Mouse (Mus musculus): ENCODE results near the gene Dtnbp1. TPM values are rescaled to one million over a fixed set of nuclear protein-coding genes. Genes with fewer than 3 reads are reported as not detected.
A peak's percentile ranks its signal among the peaks of the same experiment; 100 is the strongest.

The Dtnbp1 gene
- polyA plus RNA-seq, 1 experiment = 40.9 TPM

- DNase-seq (ENCODE audit: low read depth, low spot score) = no peak
- WGBS = 90% methylated on average over 5 of the region's 5 CpGs
These were observed 86.6 kb downstream of the Dtnbp1 start for GRCm38 (mm10) chr13:44915382-44915781.

- no peak for DNase-seq (ENCODE audit: low read depth, low spot score)
- 56% methylated on average over 7 of the region's 7 CpGs for WGBS
These were observed 88.4 kb downstream of the Dtnbp1 start for GRCm38 (mm10) chr13:44913560-44913959.

- no peak for DNase-seq (ENCODE audit: low read depth, low spot score)
- 77% methylated on average over 2 of the region's 2 CpGs for WGBS
These were observed 89.1 kb downstream of the Dtnbp1 start for GRCm38 (mm10) chr13:44912851-44913250.

- 50% methylated on average over 1 of the region's 1 CpGs for WGBS
- no peak for DNase-seq (ENCODE audit: low read depth, low spot score)
These were observed 93.2 kb downstream of the Dtnbp1 start for GRCm38 (mm10) chr13:44908790-44909189.

GRCm38 (mm10) chr13:44907702-44908101 lies 94.2 kb downstream of the Dtnbp1 start:
- DNase-seq (ENCODE audit: low read depth, low spot score) = peak; percentile 16
- WGBS = 35% methylated on average over 6 of the region's 6 CpGs

GRCm38 (mm10) chr13:44906141-44906540 lies 95.8 kb downstream of the Dtnbp1 start:
- WGBS = 94% methylated on average over 11 of the region's 11 CpGs
- DNase-seq (ENCODE audit: low read depth, low spot score) = no peak

GRCm38 (mm10) chr13:44904271-44904670 lies 97.7 kb downstream of the Dtnbp1 start:
- WGBS = 43% methylated on average over 1 of the region's 1 CpGs
- DNase-seq (ENCODE audit: low read depth, low spot score) = no peak

- DNase-seq (ENCODE audit: low read depth, low spot score) = no peak
These were observed 98.5 kb downstream of the Dtnbp1 start for GRCm38 (mm10) chr13:44903416-44903815.

GRCm38 (mm10) chr13:44902299-44902698 lies 99.6 kb downstream of the Dtnbp1 start:
- no peak for DNase-seq (ENCODE audit: low read depth, low spot score)
- WGBS = 92% methylated on average over 6 of the region's 6 CpGs

GRCm38 (mm10) chr13:44896211-44896610 lies 105.7 kb downstream of the Dtnbp1 start:
- WGBS = 96% methylated on average over 12 of the region's 12 CpGs
- DNase-seq (ENCODE audit: low read depth, low spot score) = no peak

- no peak for DNase-seq (ENCODE audit: low read depth, low spot score)
- WGBS = 60% methylated on average over 5 of the region's 5 CpGs
These were observed 109.9 kb downstream of the Dtnbp1 start for GRCm38 (mm10) chr13:44891813-44892730.

GRCm38 (mm10) chr13:44890612-44891011 lies 111.3 kb downstream of the Dtnbp1 start:
- 53% methylated on average over 2 of the region's 2 CpGs for WGBS
- DNase-seq (ENCODE audit: low read depth, low spot score) = no peak

- WGBS = 96% methylated on average over 2 of the region's 2 CpGs
- DNase-seq (ENCODE audit: low read depth, low spot score) = no peak
These were observed 115.7 kb downstream of the Dtnbp1 start for GRCm38 (mm10) chr13:44886221-44886620.

- 80% methylated on average over 4 of the region's 4 CpGs for WGBS
- no peak for DNase-seq (ENCODE audit: low read depth, low spot score)
These were observed 120.9 kb downstream of the Dtnbp1 start for GRCm38 (mm10) chr13:44881001-44881400.

GRCm38 (mm10) chr13:44876799-44877198 lies 125.1 kb downstream of the Dtnbp1 start:
- no peak for DNase-seq (ENCODE audit: low read depth, low spot score)
- 98% methylated on average over 2 of the region's 2 CpGs for WGBS

Other genes with a start within 250 kb of the Dtnbp1 start
- 0.11 and 0.46 TPM in 2 replicates for gene Gm9817, start 76.5 kb upstream of the Dtnbp1 start, polyA plus RNA-seq (2012; rRNA removed)